Mouse (Mus musculus) kidney, postnatal 0 days (tissue): ENCODE measurements around the gene Ifitm6. TPM values are rescaled to one million over a fixed set of nuclear protein-coding genes. Genes with fewer than 3 reads are reported as not detected.

Source experiments
- ATAC-seq: fragments of 200-750 bp; cut with Nextera tagmentation; replicated peaks from 2 replicates; pipeline ENCODE4 v1.8.0; 2017; ENCODE audit warnings: low read depth, moderate number of reproducible peaks, moderate TSS enrichment, moderate library complexity; ENCODE audit not compliant: low FRiP score
- DNase-seq: peaks from one replicate; pipeline ENCODE4 v3.0.0-alpha.2; 2016; ENCODE audit warnings: low spot score
- H3K27ac ChIP-seq: fragments of 300-500 bp; sonication (generic); 2 replicates; pipeline ENCODE4 v1.5.1; 2014; ENCODE audit warnings: mild to moderate bottlenecking
- H3K27me3 ChIP-seq: fragments of 300-500 bp; sonication (generic); 2 replicates; pipeline ENCODE4 v1.6.1; 2014; ENCODE audit warnings: low read length, mixed read lengths; ENCODE audit not compliant: insufficient read depth
- H3K36me3 ChIP-seq: fragments of 300-500 bp; sonication (generic); 2 replicates; pipeline ENCODE4 v1.6.1; 2014; ENCODE audit warnings: low read length, mixed read lengths; ENCODE audit not compliant: insufficient read depth
- H3K4me1 ChIP-seq: fragments of 300-500 bp; sonication (generic); replicated peaks from 2 replicates; pipeline ENCODE4 v1.6.1; 2014; ENCODE audit warnings: antibody characterized with exemption, low read length, mixed read lengths; ENCODE audit not compliant: insufficient read depth
- H3K4me2 ChIP-seq: fragments of 300-500 bp; sonication (generic); 2 replicates; pipeline ENCODE4 v1.6.1; 2014; ENCODE audit warnings: mild to moderate bottlenecking, low read length, moderate library complexity, mixed read lengths
- H3K4me3 ChIP-seq: fragments of 300-500 bp; sonication (generic); replicated peaks from 2 replicates; pipeline ENCODE4 v1.5.1; 2014; ENCODE audit warnings: low read depth, low read length
- H3K9ac ChIP-seq: fragments of 300-500 bp; sonication (generic); 2 replicates; pipeline ENCODE4 v1.6.1; 2014; ENCODE audit warnings: low read depth, low read length
- H3K9me3 ChIP-seq: fragments of 300-500 bp; sonication (generic); replicated peaks from 2 replicates; pipeline ENCODE4 v1.6.1; 2016; ENCODE audit warnings: low read length, inconsistent platforms, mixed read lengths
- CTCF ChIP-seq: IDR thresholded peaks from 2 replicates; pipeline ENCODE4 v1.5.1; 2016; ENCODE audit warnings: antibody characterized with exemption, low read depth, mild to moderate bottlenecking, moderate library complexity
- WGBS: fragments of 180-500 bp; shearing (Covaris S2); extraction: QIAGEN DNeasy Blood & Tissue Kit; methylation state at CpG from one replicate; pipeline ENCODE4 v1.1.7; 2014; 5-methylcytosine and 5-hydroxymethylcytosine counted together
- polyA plus RNA-seq: library from polyadenylated mRNA; unstranded; fragments of >200 nt; fragmentation: Nextera tagmentation; extraction: Ambion mirVana; gene quantifications from 2 replicates; pipeline ENCODE4 v1.2.1, GENCODE M21; 2015

The Ifitm6 gene
- polyA plus RNA-seq, 1 experiment from 2014 or later, result 1.1 TPM

- no peak overlapping the region for H3K9ac ChIP-seq
- 81% methylated on average over 14 of the region's 14 CpGs for WGBS
- H3K36me3 ChIP-seq, result no peaks in the 10 kb centered on the region
- H3K27ac ChIP-seq, result no peak overlapping the region
- ATAC-seq, result no peak
- DNase-seq, result no peak
- no peak for TF ChIP-seq CTCF
- H3K4me2 ChIP-seq, result no peak overlapping the region
- no peaks in the 10 kb centered on the region for H3K4me1 ChIP-seq
- no peaks in the 10 kb centered on the region for H3K27me3 ChIP-seq
- no peaks in the 10 kb centered on the region for H3K9me3 ChIP-seq
- H3K4me3 ChIP-seq, result no peak overlapping the region
These were observed 26.5 kb downstream of the Ifitm6 start for GRCm38 (mm10) chr7:140991117-140991689.

GRCm38 (mm10) chr7:140990622-140991021 is 27.1 kb downstream of the Ifitm6 start:
- no peaks in the 10 kb centered on the region for H3K36me3 ChIP-seq
- H3K4me2 ChIP-seq, result no peak overlapping the region
- 49% methylated on average over 5 of the region's 5 CpGs for WGBS
- no peak overlapping the region for H3K9ac ChIP-seq
- TF ChIP-seq CTCF, result no peak
- no peaks in the 10 kb centered on the region for H3K9me3 ChIP-seq
- DNase-seq (no peak), ATAC-seq (no peak)
- no peaks in the 10 kb centered on the region for H3K4me1 ChIP-seq
- H3K4me3 ChIP-seq, result no peak overlapping the region
- H3K27me3 ChIP-seq, result no peaks in the 10 kb centered on the region
- no peak overlapping the region for H3K27ac ChIP-seq

- Histone ChIP-seq H3K4me2 (no peak overlapping the region), H3K9ac (no peak overlapping the region), H3K27ac (no peak overlapping the region), H3K9me3 (no peaks in the 10 kb centered on the region), H3K36me3 (no peaks in the 10 kb centered on the region), H3K4me1 (no peaks in the 10 kb centered on the region), H3K27me3 (no peaks in the 10 kb centered on the region), H3K4me3 (no peak overlapping the region)
- DNase-seq, result no peak
- TF ChIP-seq CTCF, result no peak
- WGBS, result 41% methylated on average over 6 of the region's 6 CpGs
- no peak for ATAC-seq
These were observed 27.5 kb downstream of the Ifitm6 start for GRCm38 (mm10) chr7:140990185-140990584.

GRCm38 (mm10) chr7:140989022-140989421 is 28.7 kb downstream of the Ifitm6 start:
- Histone ChIP-seq H3K9ac (no peak overlapping the region), H3K4me1 (no peaks in the 10 kb centered on the region), H3K9me3 (no peaks in the 10 kb centered on the region), H3K4me3 (no peak overlapping the region), H3K27me3 (no peaks in the 10 kb centered on the region), H3K36me3 (no peaks in the 10 kb centered on the region), H3K4me2 (no peak overlapping the region), H3K27ac (no peak overlapping the region)
- ATAC-seq (no peak), DNase-seq (no peak)
- no peak for TF ChIP-seq CTCF
- WGBS, result 78% methylated on average over 4 of the region's 4 CpGs

GRCm38 (mm10) chr7:140987182-140988138 is 30.3 kb downstream of the Ifitm6 start:
- Histone ChIP-seq H3K9ac (no peak overlapping the region), H3K4me2 (no peak overlapping the region), H3K4me3 (no peak overlapping the region), H3K36me3 (no peaks in the 10 kb centered on the region), H3K4me1 (no peaks in the 10 kb centered on the region), H3K27me3 (no peaks in the 10 kb centered on the region), H3K9me3 (no peaks in the 10 kb centered on the region), H3K27ac (no peak overlapping the region)
- TF ChIP-seq CTCF, result no peak
- DNase-seq (no peak), ATAC-seq (no peak)
- 90% methylated on average over 17 of the region's 17 CpGs for WGBS

- ATAC-seq, result no peak
- H3K4me3 ChIP-seq, result no peak overlapping the region
- no peak overlapping the region for H3K27ac ChIP-seq
- TF ChIP-seq CTCF, result no peak
- H3K4me2 ChIP-seq, result no peak overlapping the region
- no peaks in the 10 kb centered on the region for H3K9me3 ChIP-seq
- no peaks in the 10 kb centered on the region for H3K4me1 ChIP-seq
- no peaks in the 10 kb centered on the region for H3K27me3 ChIP-seq
- H3K9ac ChIP-seq, result no peak overlapping the region
- H3K36me3 ChIP-seq, result no peaks in the 10 kb centered on the region
- 93% methylated on average over 7 of the region's 7 CpGs for WGBS
- DNase-seq, result no peak
These were observed 34.8 kb downstream of the Ifitm6 start for GRCm38 (mm10) chr7:140982971-140983370.
